Mouse (Mus musculus) regulatory T cell (primary cell): ENCODE measurements at regions not wholly inside any gene's neighbourhood (a gene's known extent, or its start where the extent isn't known, plus 50 kb on each side); places are given as distances from the start of the nearest gene placed in this dataset.
"Not testable (repeated sequence)": the region's sequence is repeated elsewhere in the genome, so short reads cannot be mapped to it uniquely, and the experiment has no call there.

Source experiments
- in situ Hi-C: fragments of 300-600 bp; cut with MboI, MseI; formaldehyde crosslinking; loops from one replicate; pipeline ENCODE4 v1.15.1; 2025; ENCODE audit warnings: high pct_unique_total_duplicates

DNA sequence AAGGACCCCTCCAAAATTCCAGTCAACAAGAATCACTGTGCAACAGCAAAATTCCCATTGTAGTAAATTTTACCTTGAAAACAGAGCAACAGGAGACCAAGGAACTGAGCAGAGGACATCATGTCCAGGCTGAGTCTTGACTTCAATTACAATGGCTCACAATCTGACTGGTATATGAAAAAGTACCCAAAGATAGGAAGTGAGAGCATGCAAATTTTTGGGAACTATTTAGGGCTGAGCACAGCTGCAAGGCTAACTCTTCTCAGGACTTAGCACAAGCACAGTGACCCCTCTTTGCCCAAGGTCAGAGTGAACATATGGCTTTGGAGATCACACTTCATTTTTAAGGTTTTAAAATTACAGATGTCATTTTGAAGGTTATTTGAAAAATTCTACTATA lies 1096.7 kb upstream of the Tacstd2 start:
- in situ Hi-C loops: not testable (repeated sequence)

DNA sequence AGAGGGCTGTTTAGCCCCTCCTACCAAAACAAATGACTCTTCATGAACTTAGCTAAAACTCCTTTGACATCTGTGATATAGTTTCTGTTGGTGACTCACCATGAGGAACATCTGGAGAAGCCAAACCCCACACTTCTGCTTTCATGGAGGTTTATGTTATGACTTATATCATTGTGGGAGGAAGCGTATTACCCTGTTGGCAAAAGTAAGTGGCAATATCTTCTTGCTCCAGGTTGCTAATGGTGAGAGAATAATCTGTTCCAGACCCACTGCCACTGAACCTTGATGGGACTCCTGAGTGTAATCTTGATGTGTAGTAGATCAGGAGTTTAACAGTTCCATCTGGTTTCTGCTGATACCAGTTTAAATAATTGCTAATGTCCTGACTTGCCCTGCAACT lies 1096.2 kb upstream of the Tacstd2 start:
- in situ Hi-C loops: no loop called here

GRCm38 (mm10) chr6:68606033-68606432 lies 1070.4 kb upstream of the Tacstd2 start:
- in situ Hi-C loops: no loop called here
